Mouse (Mus musculus) megakaryocyte-erythroid progenitor cell, adult 5 weeks (primary cell): ENCODE measurements around the gene Gm15217. TPM values are rescaled to one million over a fixed set of nuclear protein-coding genes. Genes with fewer than 3 reads are reported as not detected.

ENCODE experiments used
- polyA plus RNA-seq: library from polyadenylated mRNA; stranded (reverse); fragments of >175 nt; gene quantifications from 2 replicates; pipeline ENCODE4 v1.2.3, GENCODE M21; 2012

Gene Gm15217
- polyA plus RNA-seq, result not detected in 2 replicates

GRCm38 (mm10) chr14:46379285-46379684, at the start of gene Gm15217:
TSS of gene Gm15217 (plus strand) at chr14:46379414.

GRCm38 (mm10) chr14:46390249-46390775, 11.1 kb downstream of the Gm15217 start, which contains the start of gene Bmp4:
TSS of gene Bmp4 (minus strand) at chr14:46390669.

Other genes starting within 250 kb of the Gm15217 start
- gene Bmp4, start 11.3 kb downstream of the Gm15217 start, polyA plus RNA-seq, result 0.09 and 0.30 TPM in 2 replicates